Mouse (Mus musculus): Measurements from ENCODE around the gene Zdhhc14.
A peak's percentile ranks its signal among the peaks of the same experiment; 100 is the strongest.

Gene Zdhhc14

DNA sequence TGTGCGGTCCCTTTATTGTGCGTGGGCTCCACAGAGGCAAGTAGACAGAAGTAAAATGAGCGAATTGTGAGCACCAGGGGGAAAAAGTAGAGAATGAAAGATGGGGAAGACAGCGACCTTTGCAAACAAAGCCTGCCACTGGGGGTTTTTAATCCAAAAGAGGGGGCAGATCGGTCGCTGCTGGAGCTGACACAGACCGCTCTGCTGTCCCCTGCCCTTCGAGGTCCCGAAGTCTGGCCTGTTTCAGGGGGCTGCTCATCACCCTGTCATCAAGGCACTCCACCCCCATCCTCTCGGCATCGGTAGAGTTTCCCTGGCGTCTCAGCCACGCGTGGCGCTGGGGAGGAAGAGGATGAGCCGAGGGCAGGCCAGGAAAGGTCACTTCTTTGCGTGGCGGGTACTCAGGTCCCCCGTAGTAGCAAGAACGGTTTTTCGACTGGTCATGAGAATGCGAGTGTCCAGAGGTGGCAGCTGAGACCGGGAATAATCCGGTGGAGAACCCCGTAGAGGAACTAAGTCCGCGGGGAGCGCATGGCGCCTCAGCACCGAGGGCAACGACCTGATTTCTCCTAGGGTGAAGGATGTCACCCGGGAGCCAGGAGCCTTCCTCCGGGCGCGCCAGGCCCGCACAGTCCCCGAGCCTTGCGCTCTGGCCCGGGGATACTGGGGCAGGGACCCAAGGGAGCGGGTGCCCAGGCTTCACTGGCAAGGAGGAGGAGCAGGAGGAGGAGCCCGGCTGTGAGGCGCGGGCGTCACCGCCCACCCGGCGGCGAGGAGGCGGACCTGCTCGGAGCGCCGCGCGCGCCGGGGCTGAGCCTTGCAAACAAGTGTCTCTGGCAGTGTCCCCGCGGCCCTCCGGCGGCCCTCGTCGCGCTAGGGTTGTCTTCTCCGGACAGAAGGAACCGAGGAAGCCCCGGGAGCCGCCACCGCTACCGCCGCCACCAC is at the start of gene Zdhhc14:
Gene Zdhhc14 (plus strand): TSS at position 757 of the 945 bp plus-strand sequence.
- peak; percentile 90 for DNase-seq

DNA sequence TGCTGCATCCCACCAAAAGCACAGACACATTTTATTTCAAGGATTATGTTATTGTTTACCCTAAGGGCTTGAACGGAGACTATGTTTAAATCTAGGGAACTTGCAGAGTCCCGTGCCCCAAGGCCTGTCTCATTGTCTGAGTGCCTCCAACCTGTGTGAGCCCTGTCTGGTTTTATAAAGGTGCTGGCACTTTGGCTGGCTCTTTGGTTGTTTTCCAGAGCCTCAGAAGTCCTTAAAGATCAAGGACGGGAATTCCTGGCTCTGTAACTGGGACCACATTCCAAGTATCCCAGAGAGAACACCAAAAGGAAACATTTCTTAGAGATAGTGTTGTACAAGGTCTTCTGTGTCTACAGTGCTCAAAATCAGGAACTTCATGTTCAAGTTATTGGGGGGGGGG is 49.1 kb upstream of the Zdhhc14 start:
- no peak for DNase-seq

DNA sequence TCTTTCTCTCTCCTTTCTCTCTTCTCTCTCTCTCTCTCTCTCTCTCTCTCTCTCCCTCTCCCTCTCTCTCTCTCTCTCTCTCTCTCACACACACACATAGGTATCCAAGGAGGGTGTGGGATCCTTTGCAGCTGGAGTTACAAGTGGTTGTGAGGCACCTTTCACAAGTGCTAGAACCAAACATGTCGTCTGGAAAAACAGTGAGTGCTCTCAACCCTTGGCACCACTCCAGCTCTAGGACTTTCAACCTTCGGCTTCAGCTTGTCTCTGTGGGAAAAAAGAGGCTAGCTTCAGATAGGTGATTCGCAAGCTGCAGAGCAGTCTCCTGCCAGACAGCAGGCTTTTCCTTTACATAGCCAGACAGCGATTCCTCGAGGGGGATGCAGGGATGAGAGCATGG is 48.6 kb upstream of the Zdhhc14 start:
- DNase-seq, result no peak

- DNase-seq, result no peak
Measured at GRCm38 (mm10) chr17:5453657-5454056, 38.7 kb upstream of the Zdhhc14 start.

DNA sequence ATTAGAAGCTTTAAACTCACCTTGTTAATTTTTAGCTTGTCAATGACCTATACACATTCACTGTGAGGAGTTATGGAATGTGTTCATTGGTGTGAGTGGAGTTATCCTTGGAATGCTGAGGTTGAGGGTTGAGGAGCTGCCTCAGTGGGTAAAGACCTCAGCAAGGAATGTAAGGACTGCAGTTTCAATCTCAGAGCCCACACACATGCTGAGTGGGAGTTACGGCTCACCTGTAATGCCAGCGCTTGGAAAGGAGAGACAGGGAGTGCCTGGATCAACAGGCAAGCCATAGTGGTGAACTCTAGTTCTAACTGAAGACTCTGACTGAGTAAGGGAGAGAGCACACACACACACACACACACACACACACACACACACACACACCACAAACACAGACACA is 28.4 kb upstream of the Zdhhc14 start:
- DNase-seq, result no peak

DNA sequence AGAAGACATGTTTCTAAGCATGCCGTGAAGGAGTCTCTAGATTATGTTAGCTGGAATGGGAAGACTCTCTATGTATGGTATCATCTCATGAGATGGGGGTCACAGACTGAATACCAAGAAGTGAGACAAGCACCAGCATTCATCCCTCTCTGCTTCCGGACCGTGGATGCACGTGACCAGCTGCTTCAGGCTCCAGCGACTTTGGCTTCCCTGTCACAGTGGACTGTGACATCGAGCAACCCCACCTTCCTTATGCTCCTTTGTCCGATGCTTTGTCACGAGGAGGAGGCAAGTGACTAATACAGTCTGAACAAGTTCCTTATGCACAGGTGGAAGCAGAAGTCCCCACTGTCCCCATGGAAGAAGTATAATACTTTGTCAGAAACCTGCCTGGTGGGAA is 25.6 kb upstream of the Zdhhc14 start:
- DNase-seq, result no peak

DNA sequence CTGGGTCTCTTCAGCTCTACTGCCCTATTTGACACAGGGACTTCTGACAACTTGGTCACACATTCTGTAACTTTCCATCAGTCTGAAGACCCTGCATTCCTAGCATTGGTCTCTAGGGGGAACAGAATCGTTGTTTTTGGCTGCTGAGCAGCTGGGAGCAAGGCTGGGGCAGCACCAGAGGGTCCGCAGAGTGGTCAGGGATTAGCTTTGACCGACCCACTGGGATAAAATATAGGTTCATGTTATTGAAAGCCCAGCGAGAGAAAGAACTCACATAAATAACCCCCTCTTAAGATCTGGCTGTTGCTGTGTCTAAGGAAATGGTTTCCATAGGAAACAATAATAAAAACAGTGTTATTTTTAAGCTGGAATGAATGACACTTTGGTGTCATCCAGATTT is 25.2 kb upstream of the Zdhhc14 start:
- DNase-seq, result no peak

DNA sequence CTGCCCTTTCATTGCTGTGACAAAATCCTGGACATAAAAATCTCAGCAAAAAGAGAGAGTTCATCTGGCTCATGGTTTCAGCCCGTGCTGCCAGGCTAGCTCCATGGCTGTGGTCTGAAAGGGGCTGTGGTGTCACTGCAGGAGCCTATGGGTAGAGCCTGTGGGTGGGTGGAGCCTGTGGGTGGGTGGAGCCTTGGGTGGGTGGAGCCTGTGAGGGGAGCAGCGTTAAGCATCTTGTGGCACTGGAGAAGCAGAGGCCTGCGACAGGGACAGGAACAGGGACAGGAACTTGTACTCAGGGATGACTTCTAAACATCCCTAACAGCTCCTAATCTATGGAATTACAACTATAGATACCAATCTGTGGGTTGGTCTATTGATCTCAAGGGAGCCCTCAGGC is 20.1 kb upstream of the Zdhhc14 start:
- no peak for DNase-seq

DNA sequence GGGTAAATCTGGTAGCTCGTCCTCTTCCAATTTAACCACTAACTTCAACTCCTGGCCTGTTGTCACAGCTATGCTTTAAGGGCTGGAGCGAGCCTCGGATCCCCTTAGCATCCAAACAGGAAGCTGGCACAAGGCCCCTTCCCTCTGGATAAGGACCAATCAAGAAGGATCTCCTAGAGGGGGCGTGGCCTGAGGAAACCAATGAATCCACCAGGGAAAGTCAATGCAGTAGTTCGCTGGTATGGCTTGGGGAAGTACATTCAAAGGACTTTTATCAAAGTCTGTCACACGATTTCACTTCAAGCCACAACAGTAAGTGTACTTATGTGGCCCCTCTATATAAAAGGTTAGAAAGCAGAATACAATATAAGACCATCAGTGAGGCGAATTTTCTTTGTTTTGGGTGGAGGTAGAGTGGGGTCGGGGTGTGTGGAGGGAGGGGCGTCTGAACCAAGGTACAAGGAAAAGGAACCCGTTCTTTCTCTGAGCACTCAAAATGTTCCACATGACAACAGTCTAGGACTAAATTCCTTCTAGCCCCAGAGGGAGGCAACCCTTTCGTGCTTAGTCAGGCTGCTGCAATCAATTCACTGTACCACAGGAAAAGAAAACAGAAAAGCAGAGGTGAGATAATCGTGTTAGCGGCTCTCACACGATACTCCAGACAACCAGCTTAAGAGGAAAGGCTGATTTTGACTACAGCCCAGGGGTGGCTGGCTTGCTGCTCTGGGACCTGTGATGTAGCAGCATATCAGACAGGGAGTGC is 16.2 kb upstream of the Zdhhc14 start:
- no peak for DNase-seq

DNA sequence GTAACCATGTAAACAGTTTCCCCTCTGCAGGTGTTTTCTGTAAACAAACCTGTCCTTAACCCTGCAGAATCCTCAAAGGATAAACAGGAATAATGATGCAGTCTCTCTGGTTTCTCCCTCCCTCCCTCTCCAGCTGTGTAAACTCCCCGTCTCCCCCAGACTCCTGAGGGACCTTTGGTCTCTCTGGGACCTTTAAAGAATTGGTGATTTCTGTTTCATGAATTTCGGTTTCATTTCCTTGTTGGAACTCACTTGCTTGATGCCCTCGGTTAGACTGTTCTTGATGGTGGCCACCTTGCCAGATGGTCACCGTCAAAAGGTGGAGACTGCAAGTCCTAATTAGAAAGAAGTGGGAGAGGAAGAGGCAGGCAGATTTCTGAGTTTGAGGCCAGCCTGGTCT is 8.9 kb upstream of the Zdhhc14 start:
- DNase-seq, result no peak

GRCm38 (mm10) chr17:5484663-5485062 is 7.7 kb upstream of the Zdhhc14 start:
- DNase-seq, result no peak

DNA sequence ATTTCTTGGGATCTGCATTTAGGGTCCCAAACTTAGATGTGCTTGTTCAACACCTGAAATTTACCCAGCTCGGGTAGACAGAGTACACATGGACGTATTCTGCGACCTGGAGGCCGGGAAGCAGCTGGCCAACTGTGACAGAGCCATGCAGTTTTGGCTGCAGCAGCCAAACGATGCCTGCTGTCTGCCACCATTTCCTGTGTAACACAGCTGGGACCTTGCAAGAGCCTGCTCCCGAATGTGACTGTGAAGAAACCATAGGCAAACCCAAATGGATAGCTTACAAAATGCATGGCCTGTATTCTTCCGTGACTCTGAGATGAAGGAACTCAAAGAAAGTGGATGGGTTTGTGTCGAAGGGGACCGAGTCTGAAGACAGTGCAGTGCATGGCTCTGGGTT is 4.2 kb upstream of the Zdhhc14 start:
- no peak for DNase-seq

- DNase-seq, result no peak
Measured at GRCm38 (mm10) chr17:5490351-5490750, 2.0 kb upstream of the Zdhhc14 start.

- DNase-seq, result peak; percentile 94
Measured at GRCm38 (mm10) chr17:5491031-5491800, 1.1 kb upstream of the Zdhhc14 start.

DNA sequence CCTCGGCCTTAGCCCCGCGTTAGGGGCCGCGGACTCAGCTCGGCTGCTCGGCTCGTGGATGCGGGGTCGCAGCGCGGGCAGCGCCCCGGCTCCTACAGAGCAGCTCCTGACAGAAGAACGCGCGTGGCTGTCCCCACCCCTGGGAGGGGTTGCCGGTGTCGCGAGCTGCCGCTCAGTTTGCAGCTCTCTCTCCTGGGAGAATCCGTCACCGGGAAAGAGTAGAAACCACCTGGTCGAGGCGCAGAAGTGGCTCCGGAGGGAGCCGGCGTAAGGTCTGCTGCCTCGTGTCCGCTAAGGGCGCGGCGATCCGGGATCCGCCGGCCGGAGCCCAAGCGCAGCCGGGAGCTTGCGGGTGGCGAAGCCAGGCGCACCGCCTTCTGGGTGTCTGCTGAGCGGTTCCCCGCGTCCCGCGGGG is 396 bp downstream of the Zdhhc14 start:
- no peak for DNase-seq

DNA sequence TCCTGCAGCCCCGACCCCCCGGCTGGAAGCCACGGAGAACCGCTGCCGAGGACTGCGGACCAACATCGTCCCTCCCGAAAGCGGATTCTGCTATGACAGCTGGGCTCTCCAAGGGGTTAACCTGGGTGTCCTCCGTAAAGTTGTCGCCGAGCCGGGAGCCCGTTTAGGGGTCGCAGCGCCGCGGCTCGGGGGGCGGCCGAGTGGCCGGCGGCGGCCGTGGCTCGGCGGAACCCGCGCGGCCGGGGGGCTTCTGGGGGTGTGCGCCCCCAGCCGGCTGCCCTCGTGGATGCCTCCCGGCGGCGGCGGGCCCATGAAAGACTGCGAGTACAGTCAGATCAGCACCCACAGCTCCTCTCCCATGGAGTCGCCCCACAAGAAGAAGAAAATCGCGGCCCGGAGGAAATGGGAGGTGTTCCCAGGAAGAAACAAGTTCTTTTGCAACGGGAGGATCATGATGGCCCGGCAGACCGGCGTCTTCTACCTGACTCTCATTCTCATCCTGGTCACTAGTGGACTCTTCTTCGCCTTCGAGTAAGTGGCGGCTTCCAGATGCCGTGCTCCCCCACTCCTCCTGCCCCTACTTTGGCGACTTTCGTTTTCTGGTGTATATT is 909 bp downstream of the Zdhhc14 start:
- DNase-seq, result peak; percentile 16

DNA sequence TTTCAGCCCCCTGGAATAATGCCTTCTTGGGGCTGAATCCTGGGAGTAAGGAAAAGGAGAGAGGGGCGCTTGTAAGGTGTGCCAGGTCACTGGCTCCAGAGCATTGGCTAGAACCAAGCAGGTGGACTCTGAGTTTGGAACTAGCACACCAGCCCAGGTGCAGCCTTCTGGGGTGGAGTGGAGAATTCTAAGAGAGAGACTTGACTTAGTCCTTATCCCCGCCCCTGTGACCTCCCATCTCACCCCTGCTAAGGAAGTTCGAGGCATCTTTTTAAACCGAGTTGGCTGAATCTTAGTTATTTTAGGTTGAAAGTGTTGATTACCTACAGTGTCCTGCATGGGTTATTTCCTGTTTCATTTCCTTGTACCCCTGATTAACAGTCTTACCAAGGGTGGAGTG is 1.5 kb downstream of the Zdhhc14 start:
- DNase-seq, result no peak

- DNase-seq, result no peak
Measured at GRCm38 (mm10) chr17:5494832-5495231, 2.5 kb downstream of the Zdhhc14 start.

- DNase-seq, result no peak
Measured at GRCm38 (mm10) chr17:5497695-5498094, 5.3 kb downstream of the Zdhhc14 start.

- DNase-seq, result no peak
Measured at GRCm38 (mm10) chr17:5498996-5499395, 6.6 kb downstream of the Zdhhc14 start.

GRCm38 (mm10) chr17:5503981-5504760 is 11.8 kb downstream of the Zdhhc14 start:
- DNase-seq, result no peak

- no peak for DNase-seq
Measured at GRCm38 (mm10) chr17:5504969-5505368, 12.6 kb downstream of the Zdhhc14 start.
